Mouse (Mus musculus) heart, embryonic 13.5 days (tissue): ENCODE results near the gene Fis1. TPM values are rescaled to one million over a fixed set of nuclear protein-coding genes. Genes with fewer than 3 reads are reported as not detected.
"Not testable (repeated sequence)": the region's sequence is repeated elsewhere in the genome, so short reads cannot be mapped to it uniquely, and the experiment has no call there.

ENCODE experiments used
- ATAC-seq: fragments of 200-750 bp; cut with Nextera tagmentation; 2 replicates; pipeline ENCODE4 v1.8.0; 2017; ENCODE audit warnings: moderate TSS enrichment; ENCODE audit not compliant: insufficient number of reproducible peaks, low FRiP score, low TSS enrichment; ENCODE audit errors: extremely low read depth
- H3K27ac ChIP-seq: fragments of 300-500 bp; sonication (generic); replicated peaks from 2 replicates; pipeline ENCODE4 v1.5.1; 2015; ENCODE audit warnings: moderate library complexity, mild to moderate bottlenecking, inconsistent platforms
- H3K27me3 ChIP-seq: fragments of 300-500 bp; sonication (generic); replicated peaks from 2 replicates; pipeline ENCODE4 v1.6.1; 2015; ENCODE audit warnings: mild to moderate bottlenecking, inconsistent platforms
- H3K36me3 ChIP-seq: fragments of 300-500 bp; sonication (generic); 2 replicates; pipeline ENCODE4 v1.6.1; 2015; ENCODE audit warnings: mild to moderate bottlenecking, inconsistent platforms
- H3K4me1 ChIP-seq: fragments of 300-500 bp; sonication (generic); 2 replicates; pipeline ENCODE4 v1.6.1; 2015; ENCODE audit warnings: inconsistent platforms
- H3K4me2 ChIP-seq: fragments of 300-500 bp; sonication (generic); 2 replicates; pipeline ENCODE4 v1.6.1; 2015; ENCODE audit warnings: inconsistent platforms, mild to moderate bottlenecking, moderate library complexity
- H3K4me3 ChIP-seq: fragments of 300-500 bp; sonication (generic); 2 replicates; pipeline ENCODE4 v1.5.1; 2015; ENCODE audit warnings: moderate library complexity, mild to moderate bottlenecking, inconsistent platforms
- H3K9ac ChIP-seq: fragments of 300-500 bp; sonication (generic); 2 replicates; pipeline ENCODE4 v1.6.1; 2015; ENCODE audit warnings: inconsistent platforms, mild to moderate bottlenecking, moderate library complexity
- H3K9me3 ChIP-seq: fragments of 300-500 bp; sonication (generic); 2 replicates; pipeline ENCODE4 v1.6.1; 2016; ENCODE audit warnings: inconsistent platforms
- WGBS: fragments of 180-500 bp; shearing (Covaris S2); methylation state at CpG from one replicate; pipeline ENCODE4 v1.1.7; 2015; ENCODE audit warnings: mixed read lengths; 5-methylcytosine and 5-hydroxymethylcytosine counted together
- polyA plus RNA-seq: library from polyadenylated mRNA; unstranded; fragments of >200 nt; fragmentation: Nextera tagmentation; extraction: Ambion mirVana; gene quantifications from 2 replicates; pipeline ENCODE4 v1.2.1, GENCODE M21; 2015

The Fis1 gene
- polyA plus RNA-seq, 1 experiment from 2014 or later: 252 TPM

DNA sequence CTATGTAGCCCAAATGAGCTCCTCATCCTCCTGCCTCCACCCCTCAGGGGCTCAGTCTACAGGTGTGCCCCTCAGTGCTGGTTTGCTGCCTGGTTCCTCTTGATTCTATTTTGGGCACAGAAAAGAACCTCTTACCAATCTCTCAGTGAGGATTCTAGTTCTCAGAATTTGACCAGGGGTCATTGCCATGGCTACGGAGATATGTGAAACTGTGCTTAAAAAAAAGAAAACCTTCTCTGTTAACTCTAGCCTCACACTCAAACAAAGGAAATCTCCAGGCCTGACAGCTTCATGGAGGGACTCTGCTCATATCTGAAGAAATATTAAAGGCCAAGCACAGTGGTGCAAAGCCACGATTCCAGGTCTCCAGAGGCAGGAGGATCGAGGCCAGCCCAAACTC lies 10.3 kb upstream of the Fis1 start:
- peaks cover 8% of the 10 kb centered on the region; the same call in 1 of the 2 replicates for H3K4me1 ChIP-seq
- no peak for ATAC-seq
- 56% methylated on average over 3 of the region's 3 CpGs for WGBS
- H3K4me3 ChIP-seq: no peak overlapping the region
- H3K36me3 ChIP-seq: no peaks in the 10 kb centered on the region
- H3K9ac ChIP-seq: no peak overlapping the region
- H3K27me3 ChIP-seq: no peaks in the 10 kb centered on the region
- H3K4me2 ChIP-seq: no peak overlapping the region
- H3K27ac ChIP-seq: 0 out of 2 replicates have a peak overlapping the region, but pooled peaks have one; percentile 24
- H3K9me3 ChIP-seq: no peaks in the 10 kb centered on the region

DNA sequence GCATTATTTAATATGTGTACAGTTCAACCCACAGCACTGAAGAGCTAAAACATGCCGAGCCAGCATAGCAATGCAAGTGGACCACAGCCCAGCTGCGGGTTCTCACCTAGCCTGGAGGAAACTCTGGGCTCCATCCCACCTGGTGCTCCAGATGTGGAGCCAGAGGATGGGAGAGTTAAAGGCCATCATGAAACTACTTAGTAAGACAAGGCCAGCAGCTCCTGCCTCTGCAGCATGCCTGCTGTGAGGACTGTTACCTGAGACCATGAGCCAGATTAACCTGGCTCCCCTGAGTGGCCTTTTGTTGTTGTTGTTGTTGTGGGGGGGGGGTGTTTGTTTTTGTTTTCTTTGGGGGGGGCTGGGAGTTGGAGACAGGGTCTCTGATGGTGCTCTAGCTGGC lies 9.7 kb upstream of the Fis1 start:
- Histone ChIP-seq H3K4me1 (peaks cover 8% of the 10 kb centered on the region; the same call in 1 of the 2 replicates), H3K9ac (no peak overlapping the region), H3K4me3 (no peak overlapping the region), H3K4me2 (no peak overlapping the region), H3K36me3 (no peaks in the 10 kb centered on the region), H3K27ac (no peak overlapping the region), H3K27me3 (no peaks in the 10 kb centered on the region), H3K9me3 (no peaks in the 10 kb centered on the region)
- no peak for ATAC-seq
- 67% methylated on average over 2 of the region's 2 CpGs for WGBS

DNA sequence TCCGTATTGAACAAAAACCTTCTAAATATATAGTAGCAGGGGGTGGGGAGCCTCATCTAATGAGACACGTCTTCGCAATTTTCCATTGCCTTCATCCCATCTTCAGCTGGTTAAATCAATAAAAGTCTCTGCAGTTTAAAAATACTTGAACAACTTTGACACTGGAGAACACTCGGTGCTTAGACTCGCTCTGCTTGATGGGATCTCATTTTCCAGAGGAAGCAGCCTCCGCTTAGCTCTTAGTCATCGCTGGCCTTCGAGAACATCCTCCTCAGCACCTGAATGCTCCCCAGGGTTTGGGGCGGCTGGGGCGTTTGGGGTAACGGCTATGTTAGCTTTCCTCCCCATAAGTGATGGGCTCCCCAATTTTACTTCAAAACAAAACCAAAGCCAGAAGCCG lies 8.0 kb upstream of the Fis1 start:
- Histone ChIP-seq H3K4me2 (no peak overlapping the region), H3K4me3 (no peak overlapping the region), H3K36me3 (no peaks in the 10 kb centered on the region), H3K27me3 (no peaks in the 10 kb centered on the region), H3K4me1 (peaks cover 8% of the 10 kb centered on the region; the same call in 1 of the 2 replicates), H3K9ac (no peak overlapping the region), H3K9me3 (no peaks in the 10 kb centered on the region), H3K27ac (no peak overlapping the region)
- 70% methylated on average over 12 of the region's 12 CpGs for WGBS
- no peak for ATAC-seq

DNA sequence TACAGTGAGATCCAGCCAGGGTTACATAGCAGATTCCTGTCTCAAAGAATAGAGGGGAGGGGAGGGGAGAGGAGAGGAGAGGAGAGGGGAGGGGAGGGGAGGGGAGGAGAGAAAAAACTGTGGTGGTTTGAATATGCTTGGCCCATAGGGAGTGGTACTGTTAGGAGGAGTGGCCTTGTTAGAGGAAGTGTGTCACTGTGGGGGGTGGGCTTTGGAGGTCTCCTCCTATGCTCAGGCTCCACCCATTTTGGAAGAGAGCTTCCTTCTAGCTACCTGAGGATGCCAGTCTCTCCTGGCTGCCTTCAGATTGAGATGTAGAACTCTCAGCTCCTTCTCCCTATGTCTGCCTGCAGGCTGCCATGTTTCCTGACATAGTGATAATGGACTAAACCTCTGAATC lies 5.2 kb upstream of the Fis1 start:
- Histone ChIP-seq H3K36me3 (no peaks in the 10 kb centered on the region), H3K4me1 (peaks cover 7% of the 10 kb centered on the region; the same call in 1 of the 2 replicates), H3K9me3 (no peaks in the 10 kb centered on the region), H3K9ac (no peak overlapping the region), H3K27me3 (no peaks in the 10 kb centered on the region; the same call in 1 of the 2 replicates), H3K4me2 (no peak overlapping the region), H3K27ac (no peak overlapping the region), H3K4me3 (no peak overlapping the region)
- no peak for ATAC-seq

DNA sequence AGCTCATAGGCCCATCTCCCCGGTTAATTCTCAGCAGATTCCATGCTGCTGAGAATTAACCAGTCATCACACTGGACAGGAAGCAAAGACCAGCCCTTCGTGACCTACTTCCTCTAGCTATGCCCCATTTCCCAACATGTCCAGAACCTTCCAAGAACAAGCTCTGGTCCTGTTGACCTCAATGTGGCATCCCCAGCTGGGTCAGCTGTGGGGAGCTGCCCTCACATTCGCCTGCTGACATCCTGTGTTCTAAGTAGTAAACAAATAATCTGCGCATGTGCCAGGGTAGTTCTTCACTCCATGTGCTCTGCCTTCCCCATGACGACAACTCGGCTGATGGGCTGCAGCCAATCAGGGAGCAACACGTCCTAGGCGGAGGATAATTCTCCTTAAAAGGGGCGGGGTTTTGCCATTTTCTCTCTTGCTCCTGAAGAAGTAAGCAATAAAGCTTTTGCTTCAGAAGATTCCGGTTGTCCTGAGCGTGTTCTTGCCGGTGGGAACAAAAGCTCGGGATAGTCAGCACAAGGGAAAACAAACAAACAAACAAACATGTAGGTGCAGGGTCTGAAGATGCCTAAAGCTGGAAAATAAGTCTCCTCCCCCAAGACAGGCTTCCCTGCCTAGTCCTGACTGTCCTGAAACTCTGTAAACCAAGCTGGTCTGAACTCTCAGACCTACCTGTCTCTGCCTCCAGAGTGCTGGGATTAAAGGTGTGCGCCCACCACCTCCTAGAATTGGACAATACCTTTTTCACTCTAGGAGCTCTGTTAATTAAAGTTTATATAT lies 3.3 kb upstream of the Fis1 start:
- not testable (repeated sequence) for H3K36me3 ChIP-seq, ATAC-seq, H3K9ac ChIP-seq, H3K4me2 ChIP-seq, H3K9me3 ChIP-seq, H3K4me3 ChIP-seq, H3K27me3 ChIP-seq, H3K27ac ChIP-seq
- peaks cover 16% of the 10 kb centered on the region for H3K4me1 ChIP-seq
- WGBS: 77% methylated on average over 14 of the region's 14 CpGs

DNA sequence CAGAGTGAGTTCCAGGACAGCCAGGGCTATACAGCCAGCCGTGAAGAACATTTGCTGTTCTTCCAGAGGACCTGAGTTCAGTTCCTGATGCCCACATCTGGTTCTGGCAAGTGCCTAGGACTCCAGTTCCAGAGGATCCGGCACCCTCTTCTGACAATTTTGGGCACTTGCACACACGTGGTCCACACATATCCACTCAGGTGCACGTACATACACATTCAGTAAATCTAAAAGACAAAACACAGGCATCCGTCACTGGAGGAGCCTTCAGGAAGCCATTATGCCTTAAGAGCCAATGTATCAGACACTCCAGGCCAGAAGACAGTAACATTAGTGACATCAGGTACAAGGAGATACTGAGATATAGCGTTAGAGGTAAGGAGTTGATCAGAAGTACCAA lies 2.6 kb upstream of the Fis1 start:
- H3K27me3 ChIP-seq: no peaks in the 10 kb centered on the region; the same call in 1 of the 2 replicates
- H3K4me1 ChIP-seq: peaks cover 17% of the 10 kb centered on the region
- WGBS: 85% methylated on average over 6 of the region's 6 CpGs
- ATAC-seq: no peak
- H3K9me3 ChIP-seq: no peaks in the 10 kb centered on the region
- H3K9ac ChIP-seq: no peak overlapping the region
- H3K4me3 ChIP-seq: no peak overlapping the region
- no peak overlapping the region for H3K4me2 ChIP-seq
- no peaks in the 10 kb centered on the region for H3K36me3 ChIP-seq
- no peak overlapping the region for H3K27ac ChIP-seq

DNA sequence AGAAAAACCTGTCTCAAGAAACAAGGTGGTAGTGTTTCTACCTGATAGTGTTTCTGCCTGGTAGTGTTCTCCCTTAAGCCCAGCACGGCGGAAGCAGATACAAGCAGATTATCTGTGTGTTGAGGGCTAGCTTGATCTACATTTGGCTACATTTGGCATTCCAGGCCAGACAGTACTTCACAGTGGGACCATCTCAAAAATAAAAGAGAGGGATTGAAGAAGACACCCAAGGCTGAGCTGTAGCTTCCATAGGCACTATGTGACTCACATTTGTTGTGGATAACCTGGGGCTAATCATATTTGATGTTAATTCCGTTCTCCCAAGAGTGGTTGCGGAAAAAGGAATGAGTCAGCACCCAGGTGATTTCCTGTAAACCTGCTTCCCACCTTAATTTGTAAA lies 922 bp upstream of the Fis1 start:
- H3K4me2 ChIP-seq: peak overlapping the region; percentile 80
- H3K9me3 ChIP-seq: no peaks in the 10 kb centered on the region
- no peak overlapping the region for H3K27ac ChIP-seq
- H3K4me3 ChIP-seq: no peak overlapping the region
- ATAC-seq: no peak
- H3K4me1 ChIP-seq: peaks cover 17% of the 10 kb centered on the region
- peak overlapping the region; percentile 75; the same call in 1 of the 2 replicates for H3K9ac ChIP-seq
- 57% methylated on average over 4 of the region's 4 CpGs for WGBS
- no peaks in the 10 kb centered on the region; the same call in 1 of the 2 replicates for H3K27me3 ChIP-seq
- no peaks in the 10 kb centered on the region; the same call in 1 of the 2 replicates for H3K36me3 ChIP-seq

DNA sequence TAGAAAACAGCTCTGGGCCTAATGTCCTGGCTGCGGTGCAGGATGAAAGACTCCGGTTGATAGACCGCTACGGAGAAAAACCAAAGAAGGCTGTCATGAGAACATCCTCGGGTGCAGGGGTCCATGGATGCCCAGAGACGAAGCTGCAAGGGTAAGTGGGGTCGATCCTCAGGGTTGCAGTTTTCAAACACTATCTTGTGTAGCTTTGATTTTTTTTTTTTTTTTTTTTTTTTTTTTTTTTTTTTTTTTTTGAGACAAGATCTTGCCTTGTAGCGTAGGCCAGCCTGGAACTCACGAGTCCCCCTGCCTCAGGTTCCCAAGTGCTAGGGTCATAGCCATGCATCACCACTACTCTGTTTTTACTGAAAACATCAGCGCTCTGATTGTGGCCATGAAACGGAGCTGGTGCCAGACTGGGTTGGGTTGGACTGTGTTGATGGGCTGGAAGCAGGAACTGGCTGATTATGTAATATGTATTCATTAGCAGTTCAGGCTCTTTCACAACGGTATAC lies 421 bp downstream of the Fis1 start:
- peak overlapping the region; percentile 88 for H3K4me3 ChIP-seq
- 3% methylated on average over 12 of the region's 12 CpGs for WGBS
- ATAC-seq: 0 out of 2 replicates have a peak, but pooled peaks have one; percentile 17

DNA sequence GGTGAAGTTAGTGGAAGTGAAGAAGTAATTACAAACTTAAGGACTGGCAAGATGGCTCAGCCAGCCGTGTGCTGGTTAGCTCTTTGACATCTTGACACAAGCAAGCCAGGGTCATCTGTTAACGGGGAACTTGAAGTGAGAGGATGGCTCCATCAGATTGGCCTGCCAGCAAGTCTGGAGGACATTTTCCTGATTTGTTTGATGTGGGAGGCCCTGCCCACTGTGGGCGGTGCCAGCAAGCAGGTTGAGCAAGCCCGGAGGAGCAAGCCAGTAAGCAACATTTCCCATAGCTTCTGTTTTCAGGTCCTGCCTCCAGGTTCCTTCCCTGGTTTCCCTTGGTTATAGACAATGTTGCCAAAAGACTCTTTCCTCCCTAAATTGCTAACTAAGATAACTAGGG lies 2.5 kb downstream of the Fis1 start:
- Histone ChIP-seq H3K4me2 (no peak overlapping the region), H3K27me3 (no peaks in the 10 kb centered on the region; the same call in 1 of the 2 replicates)
- 76% methylated on average over 4 of the region's 4 CpGs for WGBS

More for the DNA sequence above, 421 bp downstream of the Fis1 start:
- peaks cover 6% of the 10 kb centered on the region for H3K36me3 ChIP-seq
- H3K27me3 ChIP-seq: no peaks in the 10 kb centered on the region; the same call in 1 of the 2 replicates
- H3K27ac ChIP-seq: peak overlapping the region; percentile 67
- H3K9ac ChIP-seq: peak overlapping the region; percentile 92
- H3K9me3 ChIP-seq: no peaks in the 10 kb centered on the region
- peak overlapping the region; percentile 80 for H3K4me2 ChIP-seq
- peaks cover 17% of the 10 kb centered on the region for H3K4me1 ChIP-seq

DNA sequence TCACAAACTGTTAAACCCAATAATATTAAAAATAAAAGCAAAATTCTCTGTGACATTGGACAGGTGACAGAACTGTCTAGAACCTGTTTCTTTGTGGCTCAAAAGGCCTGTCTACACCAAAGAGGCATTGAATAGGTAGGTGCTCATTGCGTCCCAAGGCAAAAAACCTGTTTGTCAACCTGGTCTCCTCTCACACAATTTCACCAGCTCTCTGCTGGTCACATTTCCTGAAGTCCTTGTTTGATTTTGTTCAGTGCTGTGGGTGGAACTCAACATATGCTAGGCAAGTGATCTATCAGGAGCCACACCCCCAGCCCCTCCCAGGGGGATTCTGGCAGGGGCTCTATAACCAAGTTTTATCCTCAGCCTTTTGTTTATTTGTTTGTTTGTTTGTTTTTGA lies 4.2 kb downstream of the Fis1 start:
- H3K4me2 ChIP-seq: no peak overlapping the region
- H3K4me1 ChIP-seq: peaks cover 23% of the 10 kb centered on the region
- ATAC-seq: no peak
- no peak overlapping the region for H3K9ac ChIP-seq
- no peak overlapping the region for H3K27ac ChIP-seq
- H3K9me3 ChIP-seq: no peaks in the 10 kb centered on the region
- H3K4me3 ChIP-seq: no peak overlapping the region
- peaks cover 6% of the 10 kb centered on the region for H3K36me3 ChIP-seq
- no peaks in the 10 kb centered on the region for H3K27me3 ChIP-seq
- 85% methylated on average over 1 of the region's 1 CpGs for WGBS

More for the DNA sequence above, 2.5 kb downstream of the Fis1 start:
- no peak overlapping the region for H3K4me3 ChIP-seq
- H3K9me3 ChIP-seq: no peaks in the 10 kb centered on the region
- no peak for ATAC-seq
- H3K27ac ChIP-seq: no peak overlapping the region
- peaks cover 6% of the 10 kb centered on the region for H3K36me3 ChIP-seq
- H3K4me1 ChIP-seq: peaks cover 17% of the 10 kb centered on the region
- H3K9ac ChIP-seq: no peak overlapping the region

DNA sequence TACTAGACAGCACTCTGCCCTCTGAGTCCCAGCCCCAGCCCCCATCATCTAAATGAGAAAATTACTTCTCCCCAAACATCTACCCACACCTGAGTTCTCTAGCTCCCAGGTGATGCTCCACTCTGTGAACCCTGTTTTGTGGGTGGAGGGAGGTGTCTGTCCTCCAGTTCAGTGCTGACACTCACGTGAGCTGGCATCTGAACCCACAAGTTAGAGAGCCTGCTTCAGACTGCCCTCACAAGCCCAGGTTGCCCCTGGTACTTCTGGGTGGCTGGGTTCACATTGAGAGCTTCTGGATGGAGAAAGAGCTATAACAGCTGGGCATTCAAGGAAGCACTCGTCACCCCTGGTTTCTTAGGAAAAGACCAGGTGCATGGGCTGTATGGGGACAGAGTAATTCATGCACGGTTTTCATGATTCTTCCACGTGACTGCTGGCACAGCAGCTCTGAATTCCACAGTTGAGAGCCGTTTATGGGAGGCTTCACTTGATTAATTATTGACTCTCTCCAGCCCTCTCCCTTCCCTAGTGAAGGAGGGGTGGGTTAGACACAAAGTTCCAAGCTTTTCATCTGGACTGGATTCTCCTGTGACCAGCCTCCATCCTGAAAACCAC lies 6.0 kb downstream of the Fis1 start:
- ATAC-seq: no peak
- Histone ChIP-seq H3K9ac (no peak overlapping the region), H3K36me3 (peaks cover 19% of the 10 kb centered on the region), H3K27me3 (no peaks in the 10 kb centered on the region), H3K4me2 (no peak overlapping the region), H3K4me1 (peaks cover 25% of the 10 kb centered on the region), H3K9me3 (no peaks in the 10 kb centered on the region), H3K4me3 (no peak overlapping the region), H3K27ac (no peak overlapping the region)
- WGBS: 71% methylated on average over 5 of the region's 5 CpGs
